Mouse (Mus musculus): ENCODE results near the gene Fam168b.

Gene Fam168b

GRCm38 (mm10) chr1:34812407-34813247 is 30.2 kb downstream of the Fam168b start:
- DNase-seq (ENCODE audit: low read depth, low spot score): no peak

GRCm38 (mm10) chr1:34811581-34811980 is 31.3 kb downstream of the Fam168b start:
- no peak for DNase-seq (ENCODE audit: low read depth, low spot score)

GRCm38 (mm10) chr1:34811035-34811434 is 31.8 kb downstream of the Fam168b start:
- no peak for DNase-seq (ENCODE audit: low read depth, low spot score)

- DNase-seq (ENCODE audit: low read depth, low spot score): no peak
Measured at GRCm38 (mm10) chr1:34810293-34810692, 32.6 kb downstream of the Fam168b start.

GRCm38 (mm10) chr1:34808445-34808844 is 34.4 kb downstream of the Fam168b start:
- DNase-seq (ENCODE audit: low read depth, low spot score): no peak

- DNase-seq (ENCODE audit: low read depth, low spot score): no peak
Measured at GRCm38 (mm10) chr1:34805931-34806520, 36.8 kb downstream of the Fam168b start.

- DNase-seq (ENCODE audit: low read depth, low spot score): no peak
Measured at GRCm38 (mm10) chr1:34804863-34805262, 38.0 kb downstream of the Fam168b start.

- no peak for DNase-seq (ENCODE audit: low read depth, low spot score)
Measured at GRCm38 (mm10) chr1:34802290-34802642, 40.6 kb downstream of the Fam168b start.

- peak; percentile 53 for DNase-seq (ENCODE audit: low read depth, low spot score)
Measured at GRCm38 (mm10) chr1:34801616-34802289, 41.1 kb downstream of the Fam168b start.

GRCm38 (mm10) chr1:34799140-34799539 is 43.7 kb downstream of the Fam168b start:
- DNase-seq (ENCODE audit: low read depth, low spot score): no peak

- no peak for DNase-seq (ENCODE audit: low read depth, low spot score)
Measured at GRCm38 (mm10) chr1:34793304-34794300, 49.3 kb downstream of the Fam168b start.

- DNase-seq (ENCODE audit: low read depth, low spot score): no peak
Measured at GRCm38 (mm10) chr1:34783538-34784161, 59.2 kb downstream of the Fam168b start.

- DNase-seq (ENCODE audit: low read depth, low spot score): no peak
Measured at GRCm38 (mm10) chr1:34775870-34776269, 67.0 kb downstream of the Fam168b start.

- no peak for DNase-seq (ENCODE audit: low read depth, low spot score)
Measured at GRCm38 (mm10) chr1:34768875-34769274, 74.0 kb downstream of the Fam168b start.

- DNase-seq (ENCODE audit: low read depth, low spot score): no peak
Measured at GRCm38 (mm10) chr1:34767851-34768250, 75.0 kb downstream of the Fam168b start.

- DNase-seq (ENCODE audit: low read depth, low spot score): no peak
Measured at GRCm38 (mm10) chr1:34766899-34767298, 76.0 kb downstream of the Fam168b start.
